Comparison of ENCODE assay signal across 9 mouse cellular contexts in the genomic region with DNA sequence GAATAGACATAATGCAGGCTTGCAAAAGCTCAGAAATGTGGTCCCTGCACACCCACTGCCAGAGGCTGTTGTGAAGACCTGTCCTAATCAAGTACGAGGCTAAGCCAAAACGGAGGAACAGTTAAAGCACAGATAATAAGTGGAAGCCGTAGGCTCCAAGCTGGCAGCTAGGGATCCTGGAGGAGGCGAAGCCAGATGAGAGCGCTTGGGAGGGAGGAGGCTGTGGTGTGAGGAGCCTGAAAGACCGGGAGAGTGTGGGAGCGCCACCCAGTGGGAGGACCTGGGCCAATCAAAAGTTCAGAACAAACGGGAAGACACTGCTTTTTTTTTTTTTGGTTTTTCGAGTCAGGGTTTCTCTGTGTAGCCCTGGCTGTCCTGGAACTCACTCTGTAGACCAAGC. TPM values are rescaled to one million over a fixed set of nuclear protein-coding genes. Genes with fewer than 3 reads are reported as not detected.
DNase-seq lines count a peak whose midpoint lies in the region; ATAC-seq and TF ChIP-seq lines count a peak whose summit lies in the region.
"Had no signal": no experiment of that assay in that cellular context is flagged by ENCODE, and none has a peak within 500 bp of the region (broad histone marks: within the 10 kb centered on the region; RNA-seq: fewer than 3 reads in every experiment).

No protein-coding gene starts in this region.

- no peak overlapping the region for H3K9ac ChIP-seq in embryonic facial prominence, embryonic 15.5 days
- peak overlapping the region; percentile 60 for H3K9ac ChIP-seq in heart, embryonic 13.5 days
- H3K9ac ChIP-seq in liver, embryonic 14.5 days (replicated peaks), result no peak overlapping the region
- H3K9ac ChIP-seq: neural tube, embryonic 13.5 days had no signal

- under 1% methylated on average over 9 of the region's 9 CpGs for WGBS in embryonic facial prominence, embryonic 15.5 days
- 2% methylated on average over 9 of the region's 9 CpGs for WGBS in heart, embryonic 13.5 days
- 3% methylated on average over 9 of the region's 9 CpGs for WGBS in liver, embryonic 14.5 days (ENCODE audit: insufficient replicate concordance)

- peak; percentile 27; the same call in 1 of the 2 replicates for TF ChIP-seq CTCF in E14TG2a.4 (conservative IDR thresholded peaks at IDR 0.05; ENCODE audit: low read length)
- peak; percentile 79 for TF ChIP-seq CTCF in liver, embryonic 14.5 days (IDR thresholded peaks at IDR 0.05; ENCODE audit: low read depth)

- H3K27ac ChIP-seq in embryonic facial prominence, embryonic 15.5 days (replicated peaks), result peak overlapping the region; percentile 55; the same call in 1 of the 2 replicates
- H3K27ac ChIP-seq in heart, embryonic 13.5 days (replicated peaks), result no peak overlapping the region
- no peak overlapping the region for H3K27ac ChIP-seq in liver, embryonic 14.5 days
- H3K27ac ChIP-seq: neural tube, embryonic 13.5 days had no signal

- no peak for TF ChIP-seq EP300 in liver, embryonic 14.5 days (IDR thresholded peaks at IDR 0.05; ENCODE audit: low read depth)

- no peaks in the 10 kb centered on the region for H3K9me3 ChIP-seq in E14TG2a.4 (ENCODE audit: low read length)
- no peaks in the 10 kb centered on the region for H3K9me3 ChIP-seq in embryonic facial prominence, embryonic 15.5 days (replicated peaks)
- H3K9me3 ChIP-seq in heart, embryonic 13.5 days, result no peaks in the 10 kb centered on the region
- H3K9me3 ChIP-seq in liver, embryonic 14.5 days (ENCODE audit: control insufficient read depth, low read length), result no peaks in the 10 kb centered on the region
- H3K9me3 ChIP-seq: neural tube, embryonic 13.5 days had no signal

- no peaks in the 10 kb centered on the region for H3K36me3 ChIP-seq in E14TG2a.4 (ENCODE audit: insufficient read depth, low read length)
- no peaks in the 10 kb centered on the region for H3K36me3 ChIP-seq in embryonic facial prominence, embryonic 15.5 days
- no peaks in the 10 kb centered on the region for H3K36me3 ChIP-seq in heart, embryonic 13.5 days
- no peaks in the 10 kb centered on the region for H3K36me3 ChIP-seq in liver, embryonic 14.5 days (replicated peaks; ENCODE audit: control insufficient read depth, insufficient read depth, low read depth)
- H3K36me3 ChIP-seq: neural tube, embryonic 13.5 days had no signal

- peaks cover 66% of the 10 kb centered on the region for H3K4me1 ChIP-seq in E14TG2a.4 (replicated peaks; ENCODE audit: low read depth, low read length)
- H3K4me1 ChIP-seq in embryonic facial prominence, embryonic 15.5 days, result peaks cover 46% of the 10 kb centered on the region
- peaks cover 15% of the 10 kb centered on the region for H3K4me1 ChIP-seq in heart, embryonic 13.5 days
- peaks cover 2 to 22% of the 10 kb centered on the region in 2 experiments; a peak in 3 of 4 replicates for H3K4me1 ChIP-seq in liver, embryonic 14.5 days (replicated peaks; ENCODE audit: control insufficient read depth in 2 of 2, insufficient read depth in 2 of 2, low read length in 1 of 2)

- peak overlapping the region; percentile 32; the same call in 1 of the 2 replicates for H3K4me2 ChIP-seq in embryonic facial prominence, embryonic 15.5 days (replicated peaks)
- H3K4me2 ChIP-seq in heart, embryonic 13.5 days, result peak overlapping the region; percentile 46
- no peak overlapping the region for H3K4me2 ChIP-seq in liver, embryonic 14.5 days (ENCODE audit: low read depth)
- H3K4me2 ChIP-seq: neural tube, embryonic 13.5 days had no signal

- peak overlapping the region; percentile 43 for H3K4me3 ChIP-seq in E14TG2a.4 (replicated peaks; ENCODE audit: low read length)
- 0 out of 2 replicates have a peak overlapping the region, but pooled peaks have one; percentile 18 for H3K4me3 ChIP-seq in embryonic facial prominence, embryonic 15.5 days (replicated peaks)
- no peak overlapping the region for H3K4me3 ChIP-seq in heart, embryonic 13.5 days
- H3K4me3 ChIP-seq in liver, embryonic 14.5 days (ENCODE audit: insufficient read depth in 1 of 2, low read depth in 2 of 2, low read length in 2 of 2), result no peak overlapping the region
- H3K4me3 ChIP-seq: neural tube, embryonic 13.5 days had no signal

- H3K27me3 ChIP-seq in E14TG2a.4 (ENCODE audit: insufficient read depth, low read length), result peaks cover 3% of the 10 kb centered on the region; the same call in 1 of the 2 replicates
- H3K27me3 ChIP-seq in embryonic facial prominence, embryonic 15.5 days, result no peaks in the 10 kb centered on the region
- peaks cover 17% of the 10 kb centered on the region for H3K27me3 ChIP-seq in heart, embryonic 13.5 days (replicated peaks)
- H3K27me3 ChIP-seq in liver, embryonic 14.5 days (ENCODE audit: control insufficient read depth, insufficient read depth, low read length), result no peaks in the 10 kb centered on the region
- H3K27me3 ChIP-seq: neural tube, embryonic 13.5 days had no signal

- no peak for ATAC-seq in embryonic facial prominence, embryonic 15.5 days (ENCODE audit: insufficient number of reproducible peaks, low FRiP score, low TSS enrichment, low read depth)
- ATAC-seq in heart, embryonic 13.5 days (ENCODE audit: extremely low read depth, insufficient number of reproducible peaks, low FRiP score, low TSS enrichment), result no peak
- no peak for ATAC-seq in liver, embryonic 14.5 days (ENCODE audit: insufficient read depth)

- DNase-seq in adrenal gland, postnatal 25 days, result peak; percentile 78
- peak; percentile 90 to 92 for DNase-seq in kidney, postnatal 4 days
- DNase-seq in liver, embryonic 14.5 days (ENCODE audit: low read depth in 3 of 3, low spot score in 3 of 3), result peak; percentile 41 to 56 (median 49)
- peak; percentile 57 for DNase-seq in ovary, adult 18-20 months (ENCODE audit: low spot score)
- peak; percentile 41 to 49 for DNase-seq in thymus, postnatal 36 days

RNA-seq across cellular contexts. Expression of a gene that starts 4.6 kb away (rescaled TPM):
- total RNA-seq in adrenal gland, postnatal 25 days (2021), result 30.1 and 32.6 TPM in 2 replicates
- 14.3 and 18.6 TPM in 2 replicates for polyA plus RNA-seq in embryonic facial prominence, embryonic 15.5 days (2015; fragmentation: Nextera tagmentation; extraction: Ambion mirVana)
- polyA plus RNA-seq in heart, embryonic 13.5 days (2015; fragmentation: Nextera tagmentation; extraction: Ambion mirVana), result 2.5 and 3.3 TPM in 2 replicates
- polyA plus RNA-seq in liver, embryonic 14.5 days (2012; rRNA removed), result 0.07 and 0.14 TPM in 2 replicates
- 0.06 and 0.23 TPM in 2 replicates for polyA plus RNA-seq in liver, embryonic 14.5 days (2014; fragmentation: Nextera tagmentation; extraction: Ambion mirVana)

RNA-seq across cellular contexts. Expression of a gene that starts 21.9 kb away (rescaled TPM):
- 79.0 and 97.8 TPM in 2 replicates for total RNA-seq in adrenal gland, postnatal 25 days (2021)
- 165 TPM in 2 replicates for polyA plus RNA-seq in embryonic facial prominence, embryonic 15.5 days (2015; fragmentation: Nextera tagmentation; extraction: Ambion mirVana)
- 91.2 and 99.4 TPM in 2 replicates for polyA plus RNA-seq in heart, embryonic 13.5 days (2015; fragmentation: Nextera tagmentation; extraction: Ambion mirVana)
- 29.9 and 30.9 TPM in 2 replicates for polyA plus RNA-seq in liver, embryonic 14.5 days (2012; rRNA removed)
- polyA plus RNA-seq in liver, embryonic 14.5 days (2014; fragmentation: Nextera tagmentation; extraction: Ambion mirVana), result 42.9 and 44.6 TPM in 2 replicates

RNA-seq across cellular contexts. Expression of a gene that starts 22.0 kb away (rescaled TPM):
- total RNA-seq in adrenal gland, postnatal 25 days (2021), result 3.3 and 4.0 TPM in 2 replicates
- polyA plus RNA-seq in embryonic facial prominence, embryonic 15.5 days (2015; fragmentation: Nextera tagmentation; extraction: Ambion mirVana), result 6.9 and 9.8 TPM in 2 replicates
- polyA plus RNA-seq in heart, embryonic 13.5 days (2015; fragmentation: Nextera tagmentation; extraction: Ambion mirVana), result 3.7 TPM in 2 replicates
- 0.21 and 0.60 TPM in 2 replicates for polyA plus RNA-seq in liver, embryonic 14.5 days (2012; rRNA removed)
- 0.08 and 0.16 TPM in 2 replicates for polyA plus RNA-seq in liver, embryonic 14.5 days (2014; fragmentation: Nextera tagmentation; extraction: Ambion mirVana)

RNA-seq across cellular contexts. Expression of a gene that starts 32.6 kb away (rescaled TPM):
- 5.3 and 5.5 TPM in 2 replicates for total RNA-seq in adrenal gland, postnatal 25 days (2021)
- polyA plus RNA-seq in embryonic facial prominence, embryonic 15.5 days (2015; fragmentation: Nextera tagmentation; extraction: Ambion mirVana), result 47.8 and 50.7 TPM in 2 replicates
- polyA plus RNA-seq in heart, embryonic 13.5 days (2015; fragmentation: Nextera tagmentation; extraction: Ambion mirVana), result 4.0 and 7.5 TPM in 2 replicates
- 0.75 and 1.1 TPM in 2 replicates for polyA plus RNA-seq in liver, embryonic 14.5 days (2012; rRNA removed)
- 0.69 and 0.91 TPM in 2 replicates for polyA plus RNA-seq in liver, embryonic 14.5 days (2014; fragmentation: Nextera tagmentation; extraction: Ambion mirVana)

RNA-seq across cellular contexts. Expression of a gene that starts 34.0 kb away (rescaled TPM):
- total RNA-seq in adrenal gland, postnatal 25 days (2021), result 68.7 and 78.2 TPM in 2 replicates
- 36.2 and 38.3 TPM in 2 replicates for polyA plus RNA-seq in embryonic facial prominence, embryonic 15.5 days (2015; fragmentation: Nextera tagmentation; extraction: Ambion mirVana)
- 19.5 and 20.5 TPM in 2 replicates for polyA plus RNA-seq in heart, embryonic 13.5 days (2015; fragmentation: Nextera tagmentation; extraction: Ambion mirVana)
- polyA plus RNA-seq in liver, embryonic 14.5 days (2012; rRNA removed), result 15.4 and 16.3 TPM in 2 replicates
- polyA plus RNA-seq in liver, embryonic 14.5 days (2014; fragmentation: Nextera tagmentation; extraction: Ambion mirVana), result 7.2 and 10.1 TPM in 2 replicates

Comparison
In these comparisons a context has a peak if more than half of its experiments do, and no peak if none do; other contexts are left out.
1. H3K4me3 ChIP-seq: peak in E14TG2a.4 (single experiment) and embryonic facial prominence, embryonic 15.5 days (single experiment); none in heart, embryonic 13.5 days (single experiment) and liver, embryonic 14.5 days (0 of 2).
2. Peak in every context shown above with its lines, with median percentiles within 50 percentile points of each other: DNase-seq.